Mouse (Mus musculus) effector memory CD4-positive, alpha-beta T cell, adult 5 months (primary cell): ENCODE data around the gene Fip1l1. TPM values are rescaled to one million over a fixed set of nuclear protein-coding genes. Genes with fewer than 3 reads are reported as not detected.

Experiments used
- polyA plus RNA-seq: library from polyadenylated mRNA; unstranded; fragments of 100-300 nt; shearing (Covaris generic); gene quantifications from one replicate; pipeline ENCODE4 v1.2.1, GENCODE M21; 2017

Gene Fip1l1
- polyA plus RNA-seq: 134 TPM

GRCm38 (mm10) chr5:74535240-74536021, at the start of gene Fip1l1:
Fip1l1 (plus strand) TSS chr5:74535449.

GRCm38 (mm10) chr5:74531630-74532280, 3.5 kb upstream of the Fip1l1 start, which contains the start of gene Scfd2:
Scfd2 (minus strand) TSS chr5:74531759.

Other genes with a start within 250 kb of the Fip1l1 start
- gene Scfd2, start 3.7 kb upstream of the Fip1l1 start, polyA plus RNA-seq: 35.3 TPM
- 0.15 TPM for gene Lnx1, start 167.5 kb downstream of the Fip1l1 start, polyA plus RNA-seq